ENCODE assay signal across 22 mouse cellular contexts in the genomic region with DNA sequence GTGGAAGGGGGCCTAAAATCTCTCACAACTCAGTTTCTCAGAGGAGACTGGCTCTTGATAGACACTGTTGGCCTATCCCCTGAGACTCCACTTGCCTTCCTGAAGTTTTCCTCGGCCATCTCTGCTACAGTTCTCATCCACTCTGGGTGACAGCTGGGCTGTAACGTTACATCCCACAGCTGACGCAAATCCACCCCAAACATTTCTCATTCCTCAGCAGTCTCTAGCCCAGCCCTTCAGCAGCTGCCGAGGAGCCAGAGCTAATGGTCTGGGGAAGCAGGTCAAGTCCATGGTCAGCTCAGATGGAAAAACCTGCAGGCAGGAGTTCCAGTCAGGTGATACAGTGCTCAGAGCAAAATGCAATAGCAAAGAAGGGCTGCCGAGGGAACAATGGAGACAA. TPM values are rescaled to one million over a fixed set of nuclear protein-coding genes. Genes with fewer than 3 reads are reported as not detected.
DNase-seq lines count a peak whose midpoint lies in the region; ATAC-seq and TF ChIP-seq lines count a peak whose summit lies in the region.
"Had no signal": no experiment of that assay in that cellular context is flagged by ENCODE, and none has a peak within 500 bp of the region (broad histone marks: within the 10 kb centered on the region; RNA-seq: fewer than 3 reads in every experiment).

No protein-coding gene starts in this region.

- WGBS in forebrain, postnatal 0 days, result 74% methylated on average over 5 of the region's 5 CpGs
- WGBS in midbrain, embryonic 13.5 days, result 74% methylated on average over 5 of the region's 5 CpGs
- WGBS in lung, postnatal 0 days, result 42% methylated on average over 5 of the region's 5 CpGs

- no peak overlapping the region for H3K4me2 ChIP-seq in forebrain, postnatal 0 days (ENCODE audit: low read depth)
- H3K4me2 ChIP-seq in midbrain, embryonic 13.5 days (replicated peaks), result no peak overlapping the region
- H3K4me2 ChIP-seq in lung, postnatal 0 days (replicated peaks; ENCODE audit: low read depth, low read length), result no peak overlapping the region
- H3K4me2 ChIP-seq: embryonic facial prominence, embryonic 12.5 days; heart, embryonic 12.5 days; hindbrain, embryonic 15.5 days; intestine, embryonic 15.5 days; liver, embryonic 13.5 days; lung, embryonic 14.5 days had no signal

- TF ChIP-seq POLR2A in testis, adult 2 months (IDR thresholded peaks at IDR 0.05; ENCODE audit: control insufficient read depth, low read depth, low read length), result no peak

- H3K4me1 ChIP-seq in testis, adult 2 months (ENCODE audit: control insufficient read depth, insufficient read depth, low read length), result peaks cover 2% of the 10 kb centered on the region
- no peaks in the 10 kb centered on the region for H3K4me1 ChIP-seq in forebrain, postnatal 0 days (ENCODE audit: insufficient read depth)
- peaks cover 8% of the 10 kb centered on the region; the same call in 1 of the 2 replicates for H3K4me1 ChIP-seq in midbrain, embryonic 13.5 days (replicated peaks)
- no peaks in the 10 kb centered on the region for H3K4me1 ChIP-seq in lung, postnatal 0 days (ENCODE audit: insufficient read depth, low read depth, low read length)
- H3K4me1 ChIP-seq: embryonic facial prominence, embryonic 12.5 days; heart, embryonic 12.5 days; hindbrain, embryonic 15.5 days; intestine, embryonic 15.5 days had no signal

- TF ChIP-seq EP300 in lung, postnatal 0 days (IDR thresholded peaks at IDR 0.05), result no peak

- H3K9ac ChIP-seq in forebrain, postnatal 0 days, result no peak overlapping the region
- no peak overlapping the region for H3K9ac ChIP-seq in midbrain, embryonic 13.5 days (replicated peaks)
- no peak overlapping the region for H3K9ac ChIP-seq in lung, postnatal 0 days (replicated peaks; ENCODE audit: low read depth)
- H3K9ac ChIP-seq: embryonic facial prominence, embryonic 12.5 days; heart, embryonic 12.5 days; hindbrain, embryonic 15.5 days; intestine, embryonic 15.5 days; liver, embryonic 13.5 days; lung, embryonic 14.5 days had no signal

- no peaks in the 10 kb centered on the region for H3K36me3 ChIP-seq in testis, adult 2 months (ENCODE audit: control insufficient read depth, insufficient read depth, low read length)
- H3K36me3 ChIP-seq in forebrain, postnatal 0 days (ENCODE audit: insufficient read depth), result no peaks in the 10 kb centered on the region
- H3K36me3 ChIP-seq in midbrain, embryonic 13.5 days, result no peaks in the 10 kb centered on the region
- H3K36me3 ChIP-seq in lung, postnatal 0 days (ENCODE audit: insufficient read depth, low read length), result no peaks in the 10 kb centered on the region
- H3K36me3 ChIP-seq: embryonic facial prominence, embryonic 12.5 days; heart, embryonic 12.5 days; hindbrain, embryonic 15.5 days; intestine, embryonic 15.5 days; liver, embryonic 13.5 days had no signal

- 0 out of 2 replicates have a peak, but pooled peaks have one; percentile 48 for ATAC-seq in frontal cortex, adult (ENCODE audit: low TSS enrichment)
- ATAC-seq in forebrain, postnatal 0 days, result no peak
- no peak for ATAC-seq in midbrain, embryonic 13.5 days
- no peak for ATAC-seq in lung, postnatal 0 days
- ATAC-seq: forebrain, embryonic 14.5 days; intestine, embryonic 15.5 days had no signal

- no peaks in the 10 kb centered on the region for H3K9me3 ChIP-seq in forebrain, postnatal 0 days (ENCODE audit: low read length)
- H3K9me3 ChIP-seq in midbrain, embryonic 13.5 days, result no peaks in the 10 kb centered on the region
- no peaks in the 10 kb centered on the region for H3K9me3 ChIP-seq in lung, postnatal 0 days (ENCODE audit: low read length)
- H3K9me3 ChIP-seq: embryonic facial prominence, embryonic 12.5 days; heart, embryonic 12.5 days; hindbrain, embryonic 15.5 days; intestine, embryonic 15.5 days; liver, embryonic 13.5 days had no signal

- peak overlapping the region; percentile 71 for H3K4me3 ChIP-seq in testis, adult 2 months (ENCODE audit: control insufficient read depth, low read depth, low read length)
- no peak overlapping the region for H3K4me3 ChIP-seq in forebrain, postnatal 0 days (ENCODE audit: low read depth, low read length)
- H3K4me3 ChIP-seq in midbrain, embryonic 13.5 days (replicated peaks), result no peak overlapping the region
- no peak overlapping the region for H3K4me3 ChIP-seq in lung, postnatal 0 days (ENCODE audit: low read depth, low read length)
- H3K4me3 ChIP-seq: embryonic facial prominence, embryonic 12.5 days; heart, embryonic 12.5 days; hindbrain, embryonic 15.5 days; intestine, embryonic 15.5 days; left cerebral cortex, adult 2 months; liver, embryonic 13.5 days had no signal

- TF ChIP-seq CTCF in testis, adult 2 months (IDR thresholded peaks at IDR 0.05; ENCODE audit: control insufficient read depth, insufficient read depth, insufficient replicate concordance, low read depth, low read length), result no peak
- no peak for TF ChIP-seq CTCF in forebrain, postnatal 0 days (IDR thresholded peaks at IDR 0.05; ENCODE audit: low read depth)
- no peak for TF ChIP-seq CTCF in lung, postnatal 0 days (IDR thresholded peaks at IDR 0.05)

- DNase-seq in frontal cortex, postnatal 10 days (ENCODE audit: low spot score in 2 of 2), result no peak
- no peak for DNase-seq in testis, postnatal 14 days (ENCODE audit: low spot score)
- peak; percentile 42 to 78 for DNase-seq in kidney, postnatal 25 days
- no peak for DNase-seq in forebrain, postnatal 0 days
- no peak for DNase-seq in lung, postnatal 0 days (ENCODE audit: low spot score)
- DNase-seq: cerebellum, adult 9-10 months; liver, embryonic 13.5 days; lung, embryonic 14.5 days; retina, postnatal 1 day; right cerebral cortex, postnatal 4 days; thymus, postnatal 36 days had no signal

- H3K27me3 ChIP-seq in testis, adult 2 months (ENCODE audit: control insufficient read depth, insufficient read depth, low read length), result no peaks in the 10 kb centered on the region
- no peaks in the 10 kb centered on the region for H3K27me3 ChIP-seq in forebrain, postnatal 0 days (ENCODE audit: insufficient read depth, low read length)
- no peaks in the 10 kb centered on the region for H3K27me3 ChIP-seq in midbrain, embryonic 13.5 days
- H3K27me3 ChIP-seq in lung, postnatal 0 days (replicated peaks; ENCODE audit: insufficient read depth, low read length), result no peaks in the 10 kb centered on the region
- H3K27me3 ChIP-seq: embryonic facial prominence, embryonic 12.5 days; heart, embryonic 12.5 days; hindbrain, embryonic 15.5 days; intestine, embryonic 15.5 days had no signal

- no peak overlapping the region for H3K27ac ChIP-seq in testis, adult 2 months (ENCODE audit: control insufficient read depth, insufficient read depth, low read depth, low read length)
- no peak overlapping the region for H3K27ac ChIP-seq in forebrain, postnatal 0 days (ENCODE audit: low read depth, low read length)
- no peak overlapping the region for H3K27ac ChIP-seq in midbrain, embryonic 13.5 days
- no peak overlapping the region for H3K27ac ChIP-seq in lung, postnatal 0 days (ENCODE audit: low read length)
- H3K27ac ChIP-seq: embryonic facial prominence, embryonic 12.5 days; hindbrain, embryonic 15.5 days; intestine, embryonic 15.5 days; left cerebral cortex, adult 2 months; liver, embryonic 13.5 days had no signal

RNA-seq across cellular contexts. Expression of a gene that starts 19.2 kb away (rescaled TPM):
- polyA plus RNA-seq in testis, adult 2 months (2012; rRNA removed), result 0.46 and 2.1 TPM in 2 replicates
- 5,538 and 5,638 TPM in 2 replicates for total RNA-seq in forebrain, postnatal 0 days (2014; rRNA removed)
- polyA plus RNA-seq in forebrain, postnatal 0 days (2015; fragmentation: Nextera tagmentation; extraction: Ambion mirVana), result 1,072 and 1,153 TPM in 2 replicates
- polyA plus RNA-seq in midbrain, embryonic 13.5 days (2015; fragmentation: Nextera tagmentation; extraction: Ambion mirVana), result 833 and 846 TPM in 2 replicates
- polyA plus RNA-seq in lung, postnatal 0 days (2015; fragmentation: Nextera tagmentation; extraction: Ambion mirVana), result 6.0 and 7.5 TPM in 2 replicates
- total RNA-seq: common myeloid progenitor, adult 5-6 weeks; granulocyte monocyte progenitor cell, adult 5-6 weeks had no signal

RNA-seq across cellular contexts. Expression of a gene that starts 33.2 kb away (rescaled TPM):
- polyA plus RNA-seq in testis, adult 2 months (2012; rRNA removed), result 36.0 and 49.5 TPM in 2 replicates
- 4,454 and 4,559 TPM in 2 replicates for total RNA-seq in forebrain, postnatal 0 days (2014; rRNA removed)
- 3,524 and 3,579 TPM in 2 replicates for polyA plus RNA-seq in forebrain, postnatal 0 days (2015; fragmentation: Nextera tagmentation; extraction: Ambion mirVana)
- 1,655 and 1,711 TPM in 2 replicates for polyA plus RNA-seq in midbrain, embryonic 13.5 days (2015; fragmentation: Nextera tagmentation; extraction: Ambion mirVana)
- polyA plus RNA-seq in lung, postnatal 0 days (2015; fragmentation: Nextera tagmentation; extraction: Ambion mirVana), result 152 and 167 TPM in 2 replicates

RNA-seq across cellular contexts. Expression of a gene that starts 51.7 kb away (rescaled TPM):
- 39.7 and 49.8 TPM in 2 replicates for polyA plus RNA-seq in testis, adult 2 months (2012; rRNA removed)
- 56.6 and 108 TPM in 2 replicates for total RNA-seq in forebrain, postnatal 0 days (2014; rRNA removed)
- polyA plus RNA-seq in forebrain, postnatal 0 days (2015; fragmentation: Nextera tagmentation; extraction: Ambion mirVana), result 99.0 and 150 TPM in 2 replicates
- polyA plus RNA-seq in midbrain, embryonic 13.5 days (2015; fragmentation: Nextera tagmentation; extraction: Ambion mirVana), result 92.5 and 94.6 TPM in 2 replicates
- 50.1 and 50.2 TPM in 2 replicates for polyA plus RNA-seq in lung, postnatal 0 days (2015; fragmentation: Nextera tagmentation; extraction: Ambion mirVana)

Comparison
In these comparisons a context has a peak if more than half of its experiments do, and no peak if none do; other contexts are left out.
1. DNase-seq: peak in kidney, postnatal 25 days (2 of 2); none in frontal cortex, postnatal 10 days (0 of 2), testis, postnatal 14 days (single experiment), forebrain, postnatal 0 days (single experiment) and lung, postnatal 0 days (single experiment).
2. RNA of a gene that starts 19.2 kb away (polyA plus RNA-seq): 1,072 to 1,153 TPM in forebrain, postnatal 0 days and 833 to 846 TPM in midbrain, embryonic 13.5 days; 6.0 to 7.5 TPM in lung, postnatal 0 days and 0.46 to 2.1 TPM in testis, adult 2 months; every median in the first group is over 10 times any median in the second.